Mouse (Mus musculus): ENCODE results near the gene Gm42669. TPM values are rescaled to one million over a fixed set of nuclear protein-coding genes. Genes with fewer than 3 reads are reported as not detected.

Gene Gm42669
- not detected for polyA plus RNA-seq (2014; fragmentation: Illumina TruSeq; extraction: RNeasy Lipid Tissue Mini Kit (QIAGEN cat#74804); ENCODE audit: low read depth, low replicate concordance)

DNA sequence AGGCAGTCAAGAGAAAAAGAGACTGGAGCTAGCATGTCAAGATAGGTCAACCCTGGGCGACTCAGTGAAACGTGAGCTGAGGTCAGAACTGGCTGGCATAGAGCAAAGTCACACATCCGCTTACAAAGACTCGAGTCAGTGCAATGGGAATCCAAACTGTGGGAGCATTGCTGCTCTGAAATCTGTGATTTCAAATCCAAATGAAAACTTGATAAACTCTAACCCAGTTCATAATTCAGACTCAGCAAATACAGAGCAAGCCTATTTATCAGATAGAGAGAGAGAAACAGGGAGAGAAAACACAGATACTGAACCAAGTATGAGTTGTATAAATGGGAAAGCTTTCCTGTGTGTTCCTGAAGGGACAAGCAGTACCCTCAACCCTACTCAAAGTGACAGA lies at the start of gene Gm42669:
Gene Gm42669 (plus strand): TSS at position 301 of the 400 bp plus-strand sequence.

DNA sequence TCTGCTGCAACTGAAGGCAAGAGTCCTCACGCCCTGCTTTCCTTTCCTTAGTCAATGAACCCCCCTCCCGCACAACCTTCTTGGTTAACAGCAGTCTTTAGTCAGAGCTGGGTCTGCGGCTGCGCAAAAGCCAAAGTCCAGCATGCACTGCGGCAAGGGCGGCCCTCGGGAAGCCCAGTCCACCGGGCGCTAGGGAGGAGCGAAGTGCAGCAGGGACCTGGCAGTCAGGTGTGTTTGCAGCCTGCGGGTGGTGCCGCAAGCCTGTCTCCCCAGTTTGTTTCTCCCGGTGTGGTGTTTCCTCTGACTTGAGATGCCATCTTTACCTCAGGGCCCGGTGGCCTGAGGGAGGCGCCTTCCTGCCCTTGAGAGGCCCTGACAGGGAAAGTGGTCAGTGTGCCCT lies 27.2 kb downstream of the Gm42669 start, which contains the start of gene 1700028K03Rik:
Gene 1700028K03Rik (plus strand): TSS at position 129 of the 400 bp plus-strand sequence.

DNA sequence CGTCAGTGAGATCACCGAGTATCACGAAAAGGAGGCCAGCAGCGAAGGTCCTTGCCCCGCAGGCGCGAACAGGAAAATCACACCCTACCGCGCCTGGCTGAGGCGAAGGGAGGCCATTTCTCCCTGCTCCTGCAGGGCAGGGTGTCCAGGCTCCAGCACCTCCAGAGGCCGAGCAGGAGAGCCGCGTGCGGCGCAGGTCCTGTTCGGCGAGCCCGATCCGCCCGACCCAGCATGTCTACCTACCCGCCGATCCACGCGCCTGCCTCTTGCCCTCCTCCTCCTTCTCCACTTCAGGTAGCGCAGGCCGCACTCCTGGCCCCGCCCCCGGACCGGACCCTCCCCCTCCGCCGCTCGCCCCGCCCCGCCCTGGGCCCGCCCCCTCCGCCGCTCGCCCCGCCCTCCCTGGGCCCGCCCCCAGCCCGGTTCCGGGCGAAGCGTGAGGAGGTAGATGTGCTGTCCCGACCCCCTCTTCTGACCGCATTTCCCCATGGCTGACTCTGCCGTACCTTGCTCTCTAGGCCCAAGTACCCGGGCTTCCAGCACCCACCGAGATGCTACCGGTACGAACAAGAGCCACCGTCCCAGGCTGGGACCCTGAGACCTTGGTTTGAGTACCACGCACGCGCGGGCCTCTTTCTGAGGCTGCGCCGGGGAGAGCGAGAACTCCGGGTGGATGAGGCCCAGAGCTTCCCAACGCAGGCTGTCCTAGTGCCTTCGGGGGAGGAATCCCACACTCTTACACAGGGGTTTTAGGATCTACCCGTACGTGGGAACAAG lies 90.1 kb downstream of the Gm42669 start, which contains the start of the genes Rpap2 and Glmn:
Gene Rpap2 (plus strand): TSS at position 73 of the 777 bp plus-strand sequence.
Gene Glmn (minus strand): TSS at position 588 of the 777 bp plus-strand sequence.

Other genes starting within 250 kb of the Gm42669 start
- 5.0 TPM for gene Tgfbr3, start 218.0 kb upstream of the Gm42669 start, polyA plus RNA-seq (2014; fragmentation: Illumina TruSeq; extraction: RNeasy Lipid Tissue Mini Kit (QIAGEN cat#74804); ENCODE audit: low read depth, low replicate concordance)
- 2.8 TPM for gene Brdt, start 176.5 kb upstream of the Gm42669 start, polyA plus RNA-seq (2014; fragmentation: Illumina TruSeq; extraction: RNeasy Lipid Tissue Mini Kit (QIAGEN cat#74804); ENCODE audit: low read depth, low replicate concordance)
- not detected for gene Ephx4, start 104.9 kb upstream of the Gm42669 start, polyA plus RNA-seq (2014; fragmentation: Illumina TruSeq; extraction: RNeasy Lipid Tissue Mini Kit (QIAGEN cat#74804); ENCODE audit: low read depth, low replicate concordance)
- not detected for gene Lpcat2b, start 76.1 kb upstream of the Gm42669 start, polyA plus RNA-seq (2014; fragmentation: Illumina TruSeq; extraction: RNeasy Lipid Tissue Mini Kit (QIAGEN cat#74804); ENCODE audit: low read depth, low replicate concordance)
- 4.2 TPM for gene Btbd8, start 69.6 kb upstream of the Gm42669 start, polyA plus RNA-seq (2014; fragmentation: Illumina TruSeq; extraction: RNeasy Lipid Tissue Mini Kit (QIAGEN cat#74804); ENCODE audit: low read depth, low replicate concordance)
- gene 1700028K03Rik, start 27.1 kb downstream of the Gm42669 start, polyA plus RNA-seq (2014; fragmentation: Illumina TruSeq; extraction: RNeasy Lipid Tissue Mini Kit (QIAGEN cat#74804); ENCODE audit: low read depth, low replicate concordance): 0.64 TPM
- 12.6 TPM for gene Rpap2, start 89.8 kb downstream of the Gm42669 start, polyA plus RNA-seq (2014; fragmentation: Illumina TruSeq; extraction: RNeasy Lipid Tissue Mini Kit (QIAGEN cat#74804); ENCODE audit: low read depth, low replicate concordance)
- 10.9 TPM for gene Glmn, start 90.3 kb downstream of the Gm42669 start, polyA plus RNA-seq (2014; fragmentation: Illumina TruSeq; extraction: RNeasy Lipid Tissue Mini Kit (QIAGEN cat#74804); ENCODE audit: low read depth, low replicate concordance)
- gene Gfi1, start 218.4 kb downstream of the Gm42669 start, polyA plus RNA-seq (2014; fragmentation: Illumina TruSeq; extraction: RNeasy Lipid Tissue Mini Kit (QIAGEN cat#74804); ENCODE audit: low read depth, low replicate concordance): not detected

All from liver, adult 10 weeks (tissue).